Mouse (Mus musculus) embryonic facial prominence, embryonic 14.5 days (tissue): Measurements from ENCODE around the gene Snx30. TPM values are rescaled to one million over a fixed set of nuclear protein-coding genes. Genes with fewer than 3 reads are reported as not detected.

Experiments
- ATAC-seq: fragments of 200-750 bp; cut with Nextera tagmentation; 2 replicates; pipeline ENCODE4 v1.8.0; 2017; ENCODE audit warnings: low read depth, moderate number of reproducible peaks, moderate TSS enrichment
- DNase-seq: peaks from one replicate; pipeline ENCODE4 v3.0.0-alpha.2; 2015; ENCODE audit warnings: low spot score
- H3K27ac ChIP-seq: fragments of 300-500 bp; sonication (generic); replicated peaks from 2 replicates; pipeline ENCODE4 v1.5.1; 2014; ENCODE audit warnings: low read depth, mild to moderate bottlenecking, low read length, moderate library complexity
- H3K27me3 ChIP-seq: fragments of 300-500 bp; sonication (generic); replicated peaks from 2 replicates; pipeline ENCODE4 v1.6.1; 2014; ENCODE audit warnings: low read length; ENCODE audit not compliant: control insufficient read depth, insufficient read depth
- H3K36me3 ChIP-seq: fragments of 300-500 bp; sonication (generic); 2 replicates; pipeline ENCODE4 v1.6.1; 2014; ENCODE audit warnings: low read length, mixed read lengths; ENCODE audit not compliant: control insufficient read depth, insufficient read depth
- H3K4me1 ChIP-seq: fragments of 300-500 bp; sonication (generic); 2 replicates; pipeline ENCODE4 v1.6.1; 2014; ENCODE audit warnings: antibody characterized with exemption, low read length; ENCODE audit not compliant: control insufficient read depth, insufficient read depth
- H3K4me2 ChIP-seq: fragments of 300-500 bp; sonication (generic); 2 replicates; pipeline ENCODE4 v1.6.1; 2014; ENCODE audit warnings: low read depth, mild to moderate bottlenecking, low read length, moderate library complexity, mixed read lengths
- H3K4me3 ChIP-seq: fragments of 300-500 bp; sonication (generic); 2 replicates; pipeline ENCODE4 v1.5.1; 2014; ENCODE audit warnings: low read depth, mild to moderate bottlenecking, low read length
- H3K9ac ChIP-seq: fragments of 300-500 bp; sonication (generic); 2 replicates; pipeline ENCODE4 v1.6.1; 2014; ENCODE audit warnings: low read depth, mild to moderate bottlenecking, low read length, moderate library complexity, mixed read lengths
- H3K9me3 ChIP-seq: fragments of 300-500 bp; sonication (generic); 2 replicates; pipeline ENCODE4 v1.6.1; 2016; ENCODE audit warnings: low read length; ENCODE audit not compliant: control insufficient read depth
- WGBS: fragments of 180-500 bp; shearing (Covaris S2); extraction: QIAGEN DNeasy Blood & Tissue Kit; methylation state at CpG from one replicate; pipeline ENCODE4 v1.1.7; 2014; 5-methylcytosine and 5-hydroxymethylcytosine counted together
- polyA plus RNA-seq: library from polyadenylated mRNA; unstranded; fragments of >200 nt; fragmentation: Nextera tagmentation; extraction: Ambion mirVana; gene quantifications from 2 replicates; pipeline ENCODE4 v1.2.1, GENCODE M21; 2014

Snx30 gene
- polyA plus RNA-seq, 1 experiment from 2014 or later = 14.1 TPM

DNA sequence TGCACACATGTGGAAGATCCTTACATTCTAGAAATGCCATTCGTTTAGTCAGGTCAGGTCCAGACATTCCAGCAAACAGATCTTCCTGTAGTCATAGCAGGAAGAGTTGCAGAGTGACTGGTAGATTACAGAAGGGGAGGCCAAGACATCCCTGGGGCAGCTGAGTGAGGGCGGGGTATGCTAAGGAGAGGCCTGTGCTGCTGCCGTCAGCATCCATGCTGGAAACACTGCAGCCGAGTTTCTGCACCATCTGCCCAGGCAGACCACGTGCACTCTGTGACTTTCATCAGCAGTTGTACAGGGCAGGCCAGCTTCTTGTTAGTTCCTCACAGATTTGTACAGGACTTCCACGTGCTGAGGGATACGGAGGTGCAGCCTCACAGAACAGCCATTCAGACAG, 17.8 kb downstream of the Snx30 start:
- Histone ChIP-seq H3K4me2 (no peak overlapping the region), H3K36me3 (no peaks in the 10 kb centered on the region), H3K4me3 (no peak overlapping the region), H3K27ac (no peak overlapping the region), H3K9ac (no peak overlapping the region), H3K9me3 (no peaks in the 10 kb centered on the region), H3K27me3 (no peaks in the 10 kb centered on the region), H3K4me1 (peaks cover 6% of the 10 kb centered on the region; the same call in 1 of the 2 replicates)
- peak; percentile 31; the same call in 1 of the 2 replicates for ATAC-seq
- no peak for DNase-seq
- 48% methylated on average over 7 of the region's 7 CpGs for WGBS

DNA sequence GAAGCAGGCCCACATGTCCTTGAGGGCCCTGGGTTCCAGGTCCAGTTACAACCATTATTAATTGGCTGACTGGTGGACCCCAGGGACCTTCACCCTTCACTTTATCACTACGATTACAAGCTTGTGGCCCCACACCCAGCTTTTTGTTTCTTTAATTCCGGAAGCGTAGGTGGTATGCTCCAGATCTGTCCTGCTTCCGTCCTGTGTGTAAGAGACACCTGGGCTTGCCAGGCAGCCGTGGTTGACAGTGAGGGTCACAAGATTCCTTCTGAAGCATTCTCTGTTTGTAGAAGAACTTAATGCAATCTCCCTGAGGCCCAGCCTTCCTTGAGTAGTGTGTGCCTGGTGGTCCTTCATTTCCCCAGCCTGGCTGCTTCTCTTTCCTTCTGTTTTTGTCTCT, 19.2 kb downstream of the Snx30 start:
- 84% methylated on average over 5 of the region's 5 CpGs for WGBS
- Histone ChIP-seq H3K4me2 (no peak overlapping the region), H3K27ac (no peak overlapping the region), H3K9ac (no peak overlapping the region), H3K36me3 (no peaks in the 10 kb centered on the region), H3K4me3 (no peak overlapping the region), H3K9me3 (no peaks in the 10 kb centered on the region), H3K27me3 (no peaks in the 10 kb centered on the region), H3K4me1 (no peaks in the 10 kb centered on the region)
- no peak for DNase-seq
- ATAC-seq = no peak

- Histone ChIP-seq H3K36me3 (no peaks in the 10 kb centered on the region), H3K4me3 (no peak overlapping the region), H3K27me3 (no peaks in the 10 kb centered on the region), H3K9me3 (no peaks in the 10 kb centered on the region), H3K27ac (no peak overlapping the region), H3K4me2 (no peak overlapping the region), H3K4me1 (no peaks in the 10 kb centered on the region), H3K9ac (no peak overlapping the region)
- ATAC-seq = no peak
- DNase-seq = no peak
- WGBS = 85% methylated on average over 6 of the region's 6 CpGs
These were observed 20.0 kb downstream of the Snx30 start for GRCm38 (mm10) chr4:59825634-59826033.

- H3K27ac ChIP-seq = no peak overlapping the region
- no peaks in the 10 kb centered on the region for H3K4me1 ChIP-seq
- H3K9me3 ChIP-seq = no peaks in the 10 kb centered on the region
- DNase-seq (no peak), ATAC-seq (no peak)
- WGBS = 87% methylated on average over 5 of the region's 5 CpGs
- no peaks in the 10 kb centered on the region for H3K36me3 ChIP-seq
- no peak overlapping the region for H3K4me3 ChIP-seq
- no peaks in the 10 kb centered on the region for H3K27me3 ChIP-seq
- no peak overlapping the region for H3K9ac ChIP-seq
- H3K4me2 ChIP-seq = no peak overlapping the region
These were observed 20.7 kb downstream of the Snx30 start for GRCm38 (mm10) chr4:59826381-59826780.

- Histone ChIP-seq H3K27ac (no peak overlapping the region), H3K27me3 (no peaks in the 10 kb centered on the region), H3K4me3 (no peak overlapping the region), H3K9me3 (no peaks in the 10 kb centered on the region), H3K36me3 (no peaks in the 10 kb centered on the region), H3K9ac (no peak overlapping the region), H3K4me2 (no peak overlapping the region), H3K4me1 (no peaks in the 10 kb centered on the region)
- 73% methylated on average over 4 of the region's 4 CpGs for WGBS
- ATAC-seq (no peak), DNase-seq (no peak)
These were observed 23.4 kb downstream of the Snx30 start for GRCm38 (mm10) chr4:59829072-59829471.

DNA sequence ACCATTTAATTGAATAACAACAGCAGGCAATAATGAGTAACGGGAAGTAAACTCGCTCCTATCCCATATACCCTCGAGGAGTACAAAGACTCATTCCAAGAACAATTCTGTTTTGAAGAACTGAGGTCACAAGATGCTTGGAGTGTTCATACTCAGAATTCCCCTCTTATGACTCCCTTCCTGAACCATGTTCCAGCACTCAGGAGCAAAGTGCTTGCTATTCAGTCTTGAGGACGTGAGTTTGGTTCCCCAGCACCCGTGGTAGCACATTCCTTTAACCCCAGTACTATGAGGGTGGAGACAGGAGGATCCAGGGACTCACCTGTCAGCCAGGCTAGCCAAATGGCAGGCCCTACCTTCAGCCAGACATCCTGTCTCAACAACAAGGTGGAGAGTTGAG, 25.4 kb downstream of the Snx30 start:
- Histone ChIP-seq H3K4me3 (no peak overlapping the region), H3K4me2 (no peak overlapping the region), H3K27ac (no peak overlapping the region), H3K9me3 (no peaks in the 10 kb centered on the region), H3K36me3 (no peaks in the 10 kb centered on the region), H3K4me1 (no peaks in the 10 kb centered on the region), H3K27me3 (no peaks in the 10 kb centered on the region), H3K9ac (no peak overlapping the region)
- DNase-seq = no peak
- no peak for ATAC-seq
- WGBS = 80% methylated on average over 5 of the region's 5 CpGs

- ATAC-seq (no peak), DNase-seq (no peak)
- Histone ChIP-seq H3K4me3 (no peak overlapping the region), H3K36me3 (no peaks in the 10 kb centered on the region), H3K4me2 (no peak overlapping the region), H3K9ac (no peak overlapping the region), H3K9me3 (no peaks in the 10 kb centered on the region), H3K27ac (no peak overlapping the region), H3K4me1 (no peaks in the 10 kb centered on the region), H3K27me3 (no peaks in the 10 kb centered on the region)
- 55% methylated on average over 6 of the region's 6 CpGs for WGBS
These were observed 27.2 kb downstream of the Snx30 start for GRCm38 (mm10) chr4:59832810-59833209.

- Histone ChIP-seq H3K4me1 (peaks cover 7% of the 10 kb centered on the region), H3K27me3 (no peaks in the 10 kb centered on the region), H3K4me2 (no peak overlapping the region), H3K9me3 (no peaks in the 10 kb centered on the region), H3K36me3 (no peaks in the 10 kb centered on the region), H3K27ac (no peak overlapping the region), H3K4me3 (no peak overlapping the region), H3K9ac (no peak overlapping the region)
- ATAC-seq (no peak), DNase-seq (no peak)
- whole genome bisulfite sequencing = 78% methylated on average over 7 of the region's 7 CpGs
These were observed 32.0 kb downstream of the Snx30 start for GRCm38 (mm10) chr4:59837659-59838058.

GRCm38 (mm10) chr4:59844460-59845244, 39.0 kb downstream of the Snx30 start:
- no peak overlapping the region for H3K4me3 ChIP-seq
- no peak overlapping the region; the same call in 1 of the 2 replicates for H3K27ac ChIP-seq
- H3K4me1 ChIP-seq = peaks cover 20% of the 10 kb centered on the region
- H3K4me2 ChIP-seq = no peak overlapping the region
- ATAC-seq (no peak), DNase-seq (peak; percentile 40)
- 0 out of 2 replicates have a peak, but pooled peaks cover 4% of the 10 kb centered on the region for H3K36me3 ChIP-seq
- WGBS = 66% methylated on average over 15 of the region's 15 CpGs
- no peak overlapping the region for H3K9ac ChIP-seq
- H3K9me3 ChIP-seq = 0 out of 2 replicates have a peak, but pooled peaks cover 3% of the 10 kb centered on the region
- H3K27me3 ChIP-seq = no peaks in the 10 kb centered on the region
